Mouse (Mus musculus): ENCODE data around the gene Dhx16.

DNA sequence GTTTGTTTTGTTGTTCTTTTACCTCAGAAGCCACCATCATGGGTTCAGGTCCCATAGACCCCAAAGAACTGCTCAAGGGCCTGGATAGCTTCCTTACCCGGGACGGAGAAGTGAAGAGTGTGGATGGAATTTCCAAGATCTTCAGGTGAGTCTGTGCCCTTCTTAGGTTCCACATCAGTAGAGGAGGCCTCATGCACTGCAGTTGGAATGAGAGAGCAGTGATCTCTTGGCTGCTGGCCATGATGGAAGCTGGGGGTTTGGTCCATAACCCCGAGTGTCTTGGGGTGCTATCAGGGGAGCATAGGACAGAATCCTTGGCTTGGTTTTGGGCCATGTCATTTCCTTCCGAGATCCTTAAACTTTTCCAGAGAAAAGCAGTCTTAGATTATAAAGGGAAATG lies 43.7 kb downstream of the Dhx16 start:
- TF ChIP-seq CTCF (conservative IDR thresholded peaks at IDR 0.05; ENCODE audit: insufficient read depth, insufficient read length, low read depth, low read length), result no peak
- TF ChIP-seq POLR2A (IDR thresholded peaks at IDR 0.05; ENCODE audit: low read depth, low read length), result no peak
